Mouse (Mus musculus): ENCODE results near the gene Aldh1a2.

Aldh1a2 gene

DNA sequence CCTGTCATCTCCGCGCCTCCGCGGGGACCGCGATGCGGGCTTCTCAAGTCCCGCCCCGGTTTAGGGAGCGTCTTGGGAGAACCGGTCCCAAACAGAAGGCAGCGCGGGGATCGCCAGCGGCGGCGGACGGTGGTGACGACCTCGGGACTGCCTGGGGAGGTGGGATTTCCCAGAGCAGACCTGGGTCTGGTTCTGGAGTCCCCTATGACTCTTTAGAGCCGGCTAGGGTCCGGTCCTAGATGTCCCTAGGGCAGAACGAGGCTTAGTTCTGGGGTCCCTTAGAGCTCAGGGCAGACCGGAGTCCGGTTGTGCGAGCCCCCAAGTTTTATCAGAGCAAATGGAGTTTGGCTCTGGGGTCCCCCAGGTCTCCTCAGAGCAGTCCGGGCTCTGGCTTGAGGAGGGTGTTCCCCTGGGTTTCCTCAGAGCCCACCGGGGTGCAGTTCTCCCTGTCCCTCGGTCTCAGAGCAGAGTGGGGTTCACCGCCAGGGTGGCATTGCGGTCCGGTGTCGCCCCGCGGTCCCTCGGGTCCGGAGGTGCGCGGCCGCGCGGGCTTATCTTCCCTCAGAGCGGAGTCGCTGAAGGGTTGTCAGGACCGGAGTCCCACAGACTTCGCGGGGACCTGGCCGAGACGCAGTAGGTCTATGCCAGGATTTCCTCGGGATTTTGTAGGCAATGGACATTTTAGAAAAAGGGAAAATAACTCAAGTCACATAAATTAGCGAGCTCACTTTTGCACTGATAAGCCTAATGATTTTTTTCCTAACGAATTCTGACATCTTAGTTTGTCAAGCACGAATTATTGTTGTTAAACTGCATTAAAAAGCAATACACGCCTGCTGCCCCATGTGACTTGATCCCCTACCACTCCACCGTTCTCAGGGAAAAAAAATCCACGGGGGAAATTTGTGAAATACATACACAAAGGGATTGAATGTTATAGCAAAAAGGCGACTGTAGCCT lies 727 bp downstream of the Aldh1a2 start:
- peak in 1 of 2 experiments; percentile 3 for DNase-seq

DNA sequence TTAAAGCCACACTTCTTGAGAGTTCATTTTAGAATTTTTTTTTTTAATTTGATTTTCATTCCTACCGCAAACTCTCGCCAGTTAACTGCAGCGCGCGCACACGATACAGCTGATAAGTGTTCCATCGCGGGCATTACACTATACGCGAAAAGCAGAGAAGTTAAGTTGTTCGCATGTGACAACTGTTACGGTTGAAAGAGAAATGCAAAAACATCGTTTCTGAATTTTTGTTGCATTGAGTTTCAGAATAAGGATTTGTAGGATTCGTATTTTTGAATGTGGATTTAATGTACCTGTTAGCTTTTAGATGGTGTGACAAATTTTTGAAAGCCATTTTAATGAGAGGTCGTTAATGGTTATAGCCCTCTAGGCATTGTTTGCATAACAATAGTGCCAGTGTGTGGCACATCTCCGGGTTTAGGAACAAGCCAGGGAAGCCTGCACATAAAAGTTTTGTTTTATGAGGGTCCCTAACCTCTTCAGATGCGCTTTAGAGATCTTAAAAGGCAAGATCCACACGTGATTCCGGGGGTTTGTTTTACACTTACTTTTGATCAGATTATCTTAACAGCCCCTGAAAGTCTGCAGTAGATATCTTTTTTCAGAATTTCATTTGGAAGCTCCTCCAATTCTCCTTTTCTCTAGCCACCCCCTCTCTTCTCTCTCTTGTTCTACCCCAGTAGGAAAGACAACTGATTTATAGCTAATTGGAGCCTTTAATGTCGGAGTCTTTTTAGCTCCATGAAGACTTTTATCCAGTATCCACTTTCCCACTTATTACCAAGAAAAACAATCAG lies 1.6 kb downstream of the Aldh1a2 start:
- DNase-seq, result no peak

DNA sequence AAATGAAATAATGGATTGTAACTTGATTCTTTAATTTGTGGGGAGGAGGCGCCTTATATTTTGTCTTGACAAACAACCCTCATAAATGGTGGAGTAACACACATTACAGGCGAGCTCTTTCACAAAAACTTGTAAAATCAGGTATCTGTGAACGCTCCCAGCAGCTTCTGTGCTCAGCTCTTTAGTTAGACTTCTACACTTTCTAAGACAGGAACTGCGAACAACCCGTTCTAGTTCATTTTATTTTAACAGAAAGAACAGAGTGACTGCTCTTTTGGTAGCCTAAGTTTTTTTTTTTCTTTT lies 2.2 kb downstream of the Aldh1a2 start:
- no peak for DNase-seq

DNA sequence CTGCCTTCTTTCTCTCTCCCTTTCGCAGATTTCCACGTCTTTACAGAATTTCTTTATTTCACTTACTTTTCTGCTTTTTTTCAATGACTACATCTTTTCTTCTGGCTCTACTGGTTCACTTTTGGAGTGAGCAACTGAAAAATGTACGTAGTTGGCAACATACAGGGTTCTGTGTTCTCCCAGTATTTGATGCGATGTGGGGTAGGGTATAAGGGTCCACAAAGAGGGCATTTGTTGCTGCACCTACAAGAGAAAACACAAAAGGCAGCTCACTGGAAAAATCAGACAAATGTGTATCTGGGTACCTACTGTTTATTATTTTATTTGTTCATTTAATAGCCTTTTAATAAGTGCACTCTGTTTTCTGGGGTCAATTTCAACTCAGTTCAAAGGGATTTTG lies 3.6 kb downstream of the Aldh1a2 start:
- no peak for DNase-seq

DNA sequence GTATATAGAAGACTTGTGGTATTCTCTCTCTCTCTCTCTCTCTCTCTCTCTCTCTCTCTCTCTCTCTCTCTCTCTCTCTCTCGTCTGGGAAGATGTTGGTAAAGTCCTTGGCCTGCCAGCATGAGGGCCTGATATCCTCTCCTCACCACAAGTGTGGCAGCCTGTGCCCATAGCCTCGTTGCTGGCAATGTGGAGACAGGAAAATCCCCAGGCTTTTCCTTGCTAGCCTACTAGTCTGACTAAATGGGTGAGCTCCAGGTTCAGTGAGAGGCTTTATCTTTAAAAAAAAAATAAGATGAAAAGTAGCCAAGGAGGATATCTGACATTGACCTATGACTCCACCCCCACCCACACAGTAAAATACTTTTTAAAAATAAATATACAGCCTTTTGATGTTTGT lies 4.8 kb downstream of the Aldh1a2 start:
- no peak for DNase-seq

DNA sequence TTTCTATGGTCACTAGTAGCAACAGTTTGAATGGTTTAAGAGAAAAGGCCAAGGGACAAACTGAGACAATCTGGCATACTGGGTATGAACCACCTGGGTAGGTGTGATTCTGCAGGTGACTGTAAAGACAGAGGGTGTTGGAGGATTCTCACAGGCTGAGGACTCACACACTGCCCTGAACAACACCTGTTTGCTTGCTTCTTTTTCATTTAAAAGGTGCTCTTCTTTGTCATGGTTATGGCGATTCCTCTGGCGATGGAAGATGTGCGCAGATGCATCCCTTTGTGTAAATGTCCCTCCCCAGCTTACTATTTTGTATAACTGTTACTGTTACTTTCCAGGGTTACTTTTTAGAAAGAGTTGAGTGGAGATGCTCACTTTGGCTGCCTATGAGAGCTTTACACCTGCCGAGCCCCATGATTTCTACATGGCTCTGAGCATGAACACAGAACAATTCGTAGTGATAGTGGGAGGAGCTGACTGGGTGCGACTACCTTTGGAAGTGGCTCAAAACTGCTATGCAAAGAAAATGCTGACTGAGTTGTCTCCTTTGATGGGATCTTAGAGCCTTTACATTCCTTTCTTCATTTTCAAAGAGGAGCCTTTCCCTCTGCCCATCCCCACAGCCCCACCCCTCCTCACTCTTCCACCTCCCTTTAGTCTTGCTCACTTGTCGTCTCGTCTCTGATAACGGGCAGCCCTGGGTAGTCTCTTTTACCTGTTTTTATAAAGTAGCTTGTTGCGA lies 11.8 kb downstream of the Aldh1a2 start:
- DNase-seq, result no peak

DNA sequence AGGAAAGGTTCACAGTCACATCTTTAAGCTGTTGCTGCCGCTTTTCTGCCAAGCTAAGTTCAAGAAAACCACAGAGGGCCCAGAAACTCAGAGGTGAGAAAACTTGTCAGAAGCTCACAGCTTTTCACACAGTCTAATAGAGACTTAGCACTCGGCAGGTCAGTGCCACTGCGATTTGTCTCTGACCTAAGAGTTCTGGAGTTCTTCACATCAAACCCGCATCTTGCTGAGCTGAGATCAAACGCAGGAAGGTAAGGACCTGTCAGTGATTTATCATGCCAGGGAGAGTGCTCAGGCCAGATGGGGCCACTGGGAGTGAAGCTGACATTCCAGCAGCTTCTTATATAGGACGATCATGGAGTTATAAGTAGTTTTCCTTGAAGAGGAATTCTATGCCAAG lies 14.4 kb downstream of the Aldh1a2 start:
- no peak for DNase-seq

DNA sequence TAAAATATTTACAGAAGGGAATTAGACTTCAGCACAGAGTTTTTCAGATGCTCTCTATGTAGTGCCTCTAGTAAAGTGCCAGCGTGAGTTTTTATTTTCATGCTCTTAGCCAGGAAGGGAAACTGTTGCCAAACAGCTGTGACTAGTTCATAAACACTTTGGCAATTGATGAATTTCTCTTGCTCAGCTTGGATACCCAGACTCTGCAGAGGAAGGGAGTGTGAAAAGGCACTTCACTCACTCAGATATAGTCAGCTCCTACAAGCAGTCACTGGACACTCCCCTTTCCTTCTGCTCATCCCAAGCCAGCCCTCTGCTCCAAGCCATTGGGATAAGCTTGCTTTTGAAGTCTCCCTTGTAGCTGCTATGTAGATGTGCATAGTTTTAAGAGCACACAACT lies 21.0 kb downstream of the Aldh1a2 start:
- DNase-seq, result no peak

DNA sequence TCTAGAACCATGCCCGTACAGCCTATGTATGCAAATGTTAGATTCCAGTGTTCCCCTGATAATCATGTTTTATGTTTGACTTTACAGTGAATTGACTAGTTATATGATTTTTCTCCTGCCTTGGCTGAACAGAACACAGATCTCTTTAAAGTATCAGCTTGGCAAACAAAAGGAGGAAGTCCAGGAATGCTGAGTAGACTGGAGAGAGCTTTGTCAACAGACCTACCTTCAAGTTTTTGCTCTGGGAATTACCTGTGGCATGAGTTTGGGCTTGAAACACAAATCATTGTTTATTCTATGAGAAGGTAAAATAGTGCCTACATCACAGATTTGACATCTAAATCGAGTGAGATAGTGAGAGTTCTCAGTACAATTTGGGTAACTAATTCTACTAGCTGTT lies 24.3 kb downstream of the Aldh1a2 start:
- DNase-seq, result no peak

DNA sequence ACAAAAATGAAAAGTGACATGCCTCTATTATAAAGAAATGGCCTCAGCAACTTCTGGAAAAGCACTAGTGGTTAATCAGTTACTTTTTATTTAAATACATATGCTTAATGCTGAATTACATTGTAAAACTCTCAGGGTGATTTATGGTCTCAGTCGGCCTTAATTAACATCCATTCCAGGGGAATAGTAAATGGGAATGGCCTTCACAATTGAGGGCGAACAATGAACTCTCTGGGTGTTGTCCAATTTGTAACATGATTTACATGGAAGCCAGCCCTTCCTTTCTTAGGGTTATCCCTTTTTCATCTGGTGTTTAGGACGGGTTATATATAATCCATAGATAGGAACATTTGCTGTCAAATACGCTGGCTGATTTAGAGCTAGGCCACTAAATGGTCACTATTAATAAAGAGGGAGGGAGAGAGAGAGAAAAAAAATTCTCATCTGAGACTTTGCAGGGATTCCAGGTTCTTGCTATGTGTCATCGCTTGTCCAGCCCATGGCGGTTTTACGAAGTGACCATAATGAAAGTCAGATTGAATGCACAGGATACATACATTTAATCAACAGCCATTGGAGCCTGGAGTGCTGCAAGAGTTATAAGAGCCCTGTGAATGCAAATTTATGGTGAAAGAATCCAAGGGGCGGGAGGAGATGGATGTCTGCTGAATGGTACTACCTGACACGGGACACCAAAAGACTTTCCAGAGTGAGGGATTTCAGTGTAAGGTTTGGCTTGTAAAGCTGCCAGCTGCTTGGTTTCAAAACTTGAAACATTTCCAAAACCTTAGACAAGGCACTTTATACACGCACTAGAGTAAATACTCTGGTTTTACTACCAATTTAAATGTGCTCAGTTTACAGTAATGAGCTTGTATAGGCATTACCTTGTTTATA lies 26.2 kb downstream of the Aldh1a2 start:
- no peak for DNase-seq

DNA sequence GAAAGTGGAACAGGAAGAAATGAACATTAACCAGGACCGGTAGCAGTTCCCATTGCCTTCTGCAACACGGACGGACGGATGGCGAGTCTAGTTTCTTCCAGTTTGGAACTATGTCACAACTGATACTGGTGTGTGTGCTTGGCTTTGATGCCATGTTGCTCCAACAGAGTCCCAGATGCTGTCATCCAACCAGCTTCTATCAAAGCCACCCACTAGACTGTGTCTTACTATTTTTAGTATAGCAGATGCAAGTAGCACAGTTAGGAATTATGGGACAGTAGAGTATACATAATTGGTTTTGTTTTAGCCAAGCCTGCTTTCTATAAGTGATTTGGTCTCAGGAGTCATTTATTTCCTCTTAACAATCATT lies 26.8 kb downstream of the Aldh1a2 start:
- DNase-seq, result no peak

DNA sequence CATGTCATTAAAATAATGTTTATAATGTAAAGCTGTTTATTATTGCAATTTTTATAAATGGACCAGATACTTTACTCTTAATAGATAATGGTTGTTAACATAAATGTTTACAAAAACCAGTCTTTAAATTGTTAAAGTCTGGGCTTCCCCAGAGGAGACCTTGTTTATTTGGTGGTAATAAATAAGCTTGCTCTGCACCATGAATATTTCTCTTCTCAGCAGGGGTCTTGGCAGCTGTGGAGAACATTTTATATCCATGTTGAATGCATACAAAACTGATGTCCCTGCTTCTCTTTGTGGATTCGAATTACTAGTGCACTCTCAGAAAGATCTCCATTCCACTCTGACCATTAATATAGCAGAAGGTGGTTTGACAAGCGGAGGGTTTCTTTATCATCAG lies 38.8 kb downstream of the Aldh1a2 start:
- DNase-seq, result no peak

DNA sequence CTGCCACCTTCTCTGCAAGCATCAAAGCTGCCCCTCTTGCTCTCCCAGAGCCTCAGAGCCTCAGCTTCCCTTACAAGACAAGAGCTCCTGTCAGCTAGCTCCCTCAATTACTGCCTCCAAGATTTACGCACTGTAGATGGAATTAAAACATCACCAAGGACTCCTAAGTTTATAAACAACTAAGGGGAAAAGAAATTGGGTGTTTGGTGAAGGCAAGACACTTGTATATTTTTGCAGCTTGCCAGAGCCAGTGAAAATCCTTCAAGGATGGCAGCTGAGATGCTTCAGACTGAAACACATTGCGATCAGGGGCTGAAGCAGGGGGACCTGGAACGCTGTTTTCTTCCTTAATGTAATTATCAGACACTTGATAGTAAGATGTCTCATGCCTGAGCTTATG lies 47.1 kb downstream of the Aldh1a2 start:
- no peak for DNase-seq

DNA sequence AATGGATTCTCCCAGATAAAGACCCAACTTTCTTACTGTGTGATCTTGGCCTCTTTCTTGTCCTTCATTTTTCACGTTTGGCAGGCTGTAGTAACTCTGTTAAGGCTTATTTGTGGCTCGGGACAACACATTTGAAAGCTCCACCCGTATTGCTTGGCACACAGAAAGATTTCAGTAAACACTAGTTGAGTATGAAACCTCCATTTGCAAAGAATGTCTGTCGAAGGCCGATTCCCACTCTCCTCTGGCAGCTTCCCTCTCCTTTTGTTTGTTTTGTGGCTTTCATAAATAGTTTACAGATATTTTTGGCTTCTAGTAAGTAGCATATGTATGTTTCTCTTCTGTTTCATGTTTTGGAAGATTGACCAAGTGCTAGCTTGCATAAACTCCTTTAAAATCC lies 54.1 kb downstream of the Aldh1a2 start:
- DNase-seq, result no peak

DNA sequence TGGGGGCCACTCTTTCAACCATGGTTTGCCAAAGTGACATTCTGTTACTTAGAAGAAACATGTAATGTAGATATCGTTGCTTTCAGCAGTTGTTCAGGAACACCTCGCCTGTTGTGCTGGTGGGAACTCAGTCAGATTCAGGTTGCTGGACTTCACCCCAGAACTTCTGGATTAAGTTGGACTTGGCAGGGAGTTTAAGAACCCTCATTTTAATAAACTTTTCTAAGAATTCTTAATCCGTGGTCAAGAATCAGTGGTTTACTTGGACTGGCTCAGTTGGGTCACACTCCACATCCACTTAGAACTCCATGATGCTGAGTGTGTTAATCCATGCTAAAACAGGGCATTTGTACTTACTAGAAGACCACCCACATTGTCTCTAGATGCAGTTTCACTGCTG lies 54.6 kb downstream of the Aldh1a2 start:
- DNase-seq, result no peak

DNA sequence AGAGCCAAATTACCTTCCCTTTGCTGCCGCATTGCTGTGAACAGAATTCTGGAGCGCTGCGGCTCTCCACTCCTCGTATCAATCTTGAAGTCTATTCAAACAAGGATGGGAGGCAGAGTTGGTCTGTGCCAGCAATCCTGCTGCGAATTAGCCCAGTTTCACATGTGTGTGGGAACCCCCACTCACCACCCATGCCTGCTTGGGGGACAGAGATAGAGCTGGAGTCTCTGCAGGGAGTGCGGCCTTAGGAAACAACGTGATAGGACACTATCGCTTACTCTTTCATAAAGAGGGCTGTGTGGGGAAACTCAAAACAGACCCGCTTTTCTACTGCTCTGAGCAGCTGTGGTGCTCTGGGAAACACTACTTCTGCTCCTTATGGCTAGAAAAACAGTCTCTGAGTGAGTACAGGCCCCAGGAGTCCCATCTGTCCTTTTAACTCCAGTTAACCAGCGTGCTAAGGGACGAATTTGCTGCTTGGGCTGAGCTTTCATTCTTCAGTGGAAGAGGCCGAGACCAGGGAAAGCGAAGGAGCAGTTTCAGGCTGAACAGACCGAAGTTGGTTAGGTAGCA lies 60.6 kb downstream of the Aldh1a2 start:
- no peak for DNase-seq

DNA sequence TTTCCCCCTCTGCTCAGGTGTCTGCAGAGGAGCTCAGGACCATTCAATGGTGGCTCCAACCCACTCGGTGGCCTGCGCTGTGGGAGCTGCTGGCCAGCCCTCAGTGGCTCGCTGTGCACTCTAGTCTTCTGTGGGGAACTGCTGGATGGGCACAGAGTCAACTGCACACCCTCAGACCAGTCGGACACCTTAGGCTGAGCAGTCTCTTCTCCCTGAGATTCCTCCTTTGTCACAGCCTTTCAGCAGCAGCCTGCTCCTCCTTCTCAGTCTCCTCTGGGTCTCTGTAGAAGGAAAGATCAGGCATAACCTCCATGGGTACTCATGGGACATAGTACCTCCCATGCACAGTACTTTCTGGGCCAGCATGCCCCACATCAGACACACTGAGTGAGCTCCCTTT lies 63.2 kb downstream of the Aldh1a2 start:
- DNase-seq, result no peak

DNA sequence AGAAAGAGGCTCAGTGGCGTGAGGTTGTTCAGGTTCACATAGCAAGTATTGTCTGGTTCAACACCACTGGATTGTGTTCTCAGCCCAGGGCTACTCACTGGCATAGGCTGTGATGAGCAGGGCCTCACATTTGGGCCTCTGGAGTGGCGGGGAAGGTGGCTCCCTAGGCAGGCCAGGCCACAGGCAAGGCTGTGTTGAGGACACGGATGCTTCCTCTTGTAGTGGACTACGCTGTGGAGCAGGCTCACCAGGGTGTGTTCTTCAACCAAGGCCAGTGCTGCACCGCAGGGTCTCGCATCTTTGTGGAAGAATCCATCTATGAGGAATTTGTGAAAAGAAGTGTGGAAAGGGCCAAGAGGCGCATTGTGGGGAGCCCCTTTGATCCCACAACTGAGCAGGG lies 67.6 kb downstream of the Aldh1a2 start:
- no peak for DNase-seq

DNA sequence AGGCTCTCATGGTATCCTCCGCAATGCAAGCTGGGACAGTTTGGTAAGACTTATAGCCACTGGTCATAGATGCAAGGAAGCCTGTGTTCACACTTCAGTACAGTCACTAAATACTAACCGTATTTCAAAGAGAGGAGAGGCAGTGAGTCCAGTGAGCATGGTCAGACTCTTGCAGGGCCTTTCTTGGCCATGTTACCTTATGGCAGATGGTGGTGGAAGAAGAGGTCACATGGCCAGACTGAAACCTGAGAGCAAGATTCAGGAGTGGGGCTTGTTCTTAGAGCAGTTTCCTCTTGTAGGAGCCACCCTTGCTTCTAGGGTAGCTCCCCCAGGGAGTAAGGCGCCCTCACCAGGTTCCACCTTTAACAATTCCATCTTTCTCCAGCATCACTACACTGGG lies 69.6 kb downstream of the Aldh1a2 start:
- DNase-seq, result no peak

DNA sequence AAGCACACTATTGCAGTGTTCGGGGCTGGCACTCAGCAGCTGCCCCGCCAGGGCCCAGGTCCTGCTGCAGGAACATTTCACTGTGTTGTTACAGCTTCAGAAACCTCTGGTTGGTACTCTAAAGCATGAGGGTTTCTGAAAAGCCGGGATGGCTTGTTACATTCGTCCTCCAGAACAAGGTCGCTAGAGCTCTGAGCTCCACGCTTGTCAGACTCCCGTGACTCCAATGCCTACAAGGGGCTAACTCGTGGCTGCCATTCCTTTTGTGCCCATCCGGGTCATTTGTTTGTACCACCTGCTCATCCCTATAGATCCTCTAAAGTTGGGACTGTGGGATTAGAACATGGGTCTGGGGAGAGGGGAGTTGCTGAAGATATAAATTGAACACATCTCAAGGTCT lies 70.8 kb downstream of the Aldh1a2 start:
- no peak for DNase-seq

DNA sequence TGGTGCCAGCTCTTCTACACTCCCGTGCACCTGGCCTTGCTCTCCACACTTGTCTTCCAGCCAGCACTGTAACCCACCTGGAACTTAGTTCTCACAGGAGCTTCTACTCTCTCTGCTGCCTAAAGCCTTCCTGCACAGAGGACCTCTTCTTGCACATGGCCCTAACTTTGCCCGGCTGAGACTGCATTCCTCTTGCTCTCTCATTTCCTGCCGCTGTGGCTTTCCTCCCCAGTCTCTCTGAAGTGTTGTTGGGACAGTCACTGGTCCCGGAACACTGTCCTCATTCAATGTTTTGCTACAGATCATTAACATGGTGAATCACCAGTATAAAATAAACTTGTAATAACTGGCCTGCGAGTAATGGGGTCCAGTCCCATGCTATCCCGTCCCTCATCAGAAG lies 73.1 kb downstream of the Aldh1a2 start:
- no peak for DNase-seq

DNA sequence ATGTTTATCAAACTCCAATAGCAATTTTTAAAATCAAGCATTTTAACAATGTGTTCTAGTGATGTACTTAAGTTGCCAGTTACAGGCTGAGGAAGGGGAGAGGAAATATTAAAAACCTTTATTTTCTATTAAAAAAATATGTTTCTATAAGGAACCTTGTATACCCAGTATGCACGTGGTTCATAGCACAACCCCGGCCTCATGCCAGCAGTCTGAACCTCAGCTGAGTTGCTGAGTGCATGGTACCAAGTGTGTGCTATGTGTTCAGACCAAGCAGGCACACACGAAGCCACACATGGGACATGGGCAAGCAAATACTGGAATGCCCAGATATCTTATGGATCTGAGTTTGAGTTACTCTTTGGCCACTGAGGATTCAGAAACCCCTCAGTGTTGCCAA lies 74.2 kb downstream of the Aldh1a2 start:
- no peak for DNase-seq

Measured in thymus, postnatal 36 days (tissue).